Mouse (Mus musculus) kidney, postnatal 10 days (tissue): ENCODE measurements at regions not wholly inside any gene's neighbourhood (a gene's known extent, or its start where the extent isn't known, plus 50 kb on each side); places are given as distances from the start of the nearest gene placed in this dataset.

Experiments
- DNase-seq: peaks from one replicate; pipeline ENCODE4 v3.0.0; 2021; ENCODE audit warnings: mixed read lengths

GRCm38 (mm10) chrX:18727940-18728710, 266.9 kb upstream of the 4930578C19Rik start:
- no peak for DNase-seq

GRCm38 (mm10) chrX:18687216-18687615, 226.0 kb upstream of the 4930578C19Rik start:
- no peak for DNase-seq

- peak; percentile 24 for DNase-seq
Measured at GRCm38 (mm10) chrX:18667251-18667650, 206.1 kb upstream of the 4930578C19Rik start.

DNA sequence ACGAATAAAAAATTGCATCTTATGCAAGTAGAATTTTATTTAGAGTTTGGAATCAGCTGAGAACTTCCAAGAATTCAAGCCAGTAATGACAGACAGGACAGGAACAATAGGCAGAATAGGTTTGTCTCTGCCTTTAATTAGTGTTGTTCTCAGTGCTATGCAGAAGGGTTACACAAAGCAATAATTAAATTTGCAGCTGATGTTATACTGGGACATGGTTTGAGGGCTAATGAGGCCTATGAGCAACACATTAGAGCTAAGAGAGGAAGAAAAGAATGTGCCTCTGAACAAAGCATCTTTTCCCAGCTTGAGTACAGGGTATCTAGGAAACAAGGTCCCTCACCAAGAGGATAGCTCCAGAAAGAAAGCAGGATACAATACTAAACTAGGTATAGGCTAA, 201.9 kb upstream of the 4930578C19Rik start:
- no peak for DNase-seq

DNA sequence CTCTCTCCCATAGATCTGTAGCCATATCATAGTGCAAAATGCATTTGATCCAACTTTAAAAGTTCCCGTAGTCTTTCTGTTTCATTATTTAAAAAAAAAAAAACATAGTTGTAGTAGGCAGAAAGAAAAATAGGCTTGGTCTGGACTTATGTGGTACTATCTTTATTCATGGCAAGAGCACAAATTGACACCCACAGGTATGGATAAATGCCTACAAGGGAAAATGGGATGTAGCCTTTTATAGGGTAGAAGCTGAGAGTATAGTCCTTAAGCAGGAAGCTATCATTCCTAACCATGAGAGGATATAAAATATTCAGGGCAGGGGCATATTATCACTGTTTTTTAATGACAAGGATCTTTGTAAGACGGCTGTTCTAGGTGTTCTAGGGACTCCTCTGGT, 157.4 kb upstream of the 4930578C19Rik start:
- DNase-seq = no peak
